Mouse (Mus musculus) T-cell, adult 2 months (primary cell): ENCODE data around the gene Ccl6.

ENCODE experiments used
- DNase-seq: peaks from one replicate; pipeline ENCODE4 v3.0.0; 2022; ENCODE audit warnings: low spot score

Gene Ccl6

GRCm38 (mm10) chr11:83595669-83596455, 3.0 kb upstream of the Ccl6 start:
- DNase-seq, result no peak

DNA sequence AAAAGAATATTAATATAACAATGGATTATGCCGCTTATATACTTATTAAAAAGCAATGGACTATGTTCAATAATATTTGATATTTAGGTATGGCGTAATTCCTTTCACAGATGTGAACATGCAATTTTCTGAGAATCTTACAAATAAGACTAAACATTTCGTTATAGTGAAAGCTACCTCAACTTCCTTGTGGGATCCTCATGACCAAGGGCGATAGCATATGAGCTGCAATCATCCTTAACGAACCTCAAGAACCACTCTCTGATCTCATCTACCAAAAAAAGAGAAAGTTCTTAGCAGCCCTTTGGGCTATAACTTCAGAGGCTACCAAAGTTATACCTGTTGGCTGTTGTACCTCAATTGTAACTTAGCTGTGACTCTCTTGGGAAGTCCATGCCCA, 566 bp upstream of the Ccl6 start:
- DNase-seq, result no peak

- no peak for DNase-seq
Observed at GRCm38 (mm10) chr11:83584232-83584631, 8.7 kb downstream of the Ccl6 start.

DNA sequence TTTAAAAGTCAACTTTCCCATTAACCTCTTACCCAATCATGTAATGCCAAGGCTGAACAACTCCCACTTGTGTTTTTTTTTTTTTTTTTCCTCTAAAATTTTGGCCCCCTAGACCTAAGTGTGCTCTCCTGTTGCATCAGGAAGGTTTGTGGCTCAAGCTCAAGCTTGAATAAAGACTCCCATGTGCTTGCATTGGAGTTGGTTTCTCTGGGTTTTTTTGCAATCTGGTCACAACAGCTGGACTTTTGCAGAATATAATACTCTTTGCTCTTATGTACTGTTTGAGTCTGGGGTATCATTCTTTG, 9.5 kb downstream of the Ccl6 start:
- no peak for DNase-seq

GRCm38 (mm10) chr11:83582626-83583449, 10.0 kb downstream of the Ccl6 start:
- DNase-seq, result no peak

GRCm38 (mm10) chr11:83581626-83582610, 11.0 kb downstream of the Ccl6 start:
- no peak for DNase-seq

GRCm38 (mm10) chr11:83580699-83581232, 12.1 kb downstream of the Ccl6 start:
- no peak for DNase-seq

- DNase-seq, result no peak
Observed at GRCm38 (mm10) chr11:83578999-83579398, 13.9 kb downstream of the Ccl6 start.

GRCm38 (mm10) chr11:83578186-83578760, 14.6 kb downstream of the Ccl6 start, which contains the start of gene Ccl9:
Gene Ccl9 (minus strand): TSS chr11:83578636.
- DNase-seq, result no peak

DNA sequence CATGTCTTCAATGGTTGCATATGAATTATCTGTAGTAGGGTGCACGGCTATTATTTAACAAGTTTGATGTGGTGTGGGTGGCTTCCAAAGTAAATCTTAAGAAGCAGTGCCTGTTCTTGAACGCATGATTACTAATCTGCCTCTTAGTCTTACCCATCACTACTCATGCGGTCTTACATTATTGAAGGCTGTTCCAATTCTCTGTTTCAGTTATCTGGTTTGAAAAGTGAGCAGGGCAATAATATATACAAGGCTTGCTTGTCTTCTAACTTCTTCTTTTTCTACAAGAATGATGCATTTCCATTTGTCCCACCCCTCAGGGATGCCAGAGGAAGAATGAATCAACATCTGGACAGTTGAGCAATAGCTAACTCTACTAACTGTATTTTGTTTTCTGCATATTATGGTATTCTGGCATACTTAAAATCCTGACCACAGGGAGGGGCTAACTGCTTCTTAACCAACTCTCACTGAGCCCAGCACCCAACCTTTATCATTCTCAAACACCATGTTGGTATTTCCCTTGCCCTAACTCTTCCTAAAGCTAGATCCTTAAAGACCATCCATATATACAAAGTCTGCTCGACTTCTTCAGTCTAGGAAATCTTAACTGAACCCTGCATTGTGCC, 15.8 kb downstream of the Ccl6 start:
- DNase-seq, result no peak

- DNase-seq, result no peak
Observed at GRCm38 (mm10) chr11:83572834-83573233, 20.1 kb downstream of the Ccl6 start.

DNA sequence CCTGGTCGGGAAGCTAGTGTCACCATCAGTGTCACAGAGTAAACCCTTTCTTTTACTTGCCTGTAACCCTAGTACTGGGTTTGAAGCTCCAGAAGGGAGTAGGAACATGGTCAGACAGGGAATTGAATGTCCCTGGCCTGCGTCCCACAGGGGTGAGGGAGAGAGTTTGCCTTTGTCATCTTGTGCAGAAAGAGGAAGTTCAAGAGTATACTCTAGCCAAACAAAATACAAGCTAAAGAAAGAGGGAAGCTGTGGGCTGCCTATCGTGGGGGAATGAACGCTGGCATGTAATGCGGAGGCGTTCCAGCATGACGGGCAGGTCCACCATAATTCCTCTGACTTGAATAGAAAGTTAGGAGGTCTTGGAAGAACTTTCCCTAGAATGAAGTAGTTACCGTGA, 20.7 kb downstream of the Ccl6 start:
- DNase-seq, result no peak

DNA sequence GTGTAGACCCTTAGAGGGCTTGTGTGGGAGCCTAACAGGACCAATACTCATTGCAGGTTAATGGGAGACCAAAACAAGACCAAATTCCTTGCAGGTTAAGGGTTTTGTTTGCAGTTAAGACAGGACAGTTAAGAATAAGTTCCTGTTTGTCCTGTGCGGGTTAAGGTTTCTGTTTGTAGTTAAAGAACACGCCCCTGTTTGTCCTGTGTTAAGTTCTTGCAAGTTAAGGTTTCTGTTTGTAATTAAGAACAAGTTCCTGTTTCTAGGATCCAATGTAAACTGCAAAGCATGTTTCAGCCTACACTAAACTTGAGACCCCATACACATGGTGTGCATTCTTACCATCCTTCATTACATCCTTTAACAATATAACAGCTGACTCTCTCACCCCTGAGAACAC, 22.7 kb downstream of the Ccl6 start:
- DNase-seq, result no peak

- no peak for DNase-seq
Observed at GRCm38 (mm10) chr11:83569249-83569648, 23.6 kb downstream of the Ccl6 start.

DNA sequence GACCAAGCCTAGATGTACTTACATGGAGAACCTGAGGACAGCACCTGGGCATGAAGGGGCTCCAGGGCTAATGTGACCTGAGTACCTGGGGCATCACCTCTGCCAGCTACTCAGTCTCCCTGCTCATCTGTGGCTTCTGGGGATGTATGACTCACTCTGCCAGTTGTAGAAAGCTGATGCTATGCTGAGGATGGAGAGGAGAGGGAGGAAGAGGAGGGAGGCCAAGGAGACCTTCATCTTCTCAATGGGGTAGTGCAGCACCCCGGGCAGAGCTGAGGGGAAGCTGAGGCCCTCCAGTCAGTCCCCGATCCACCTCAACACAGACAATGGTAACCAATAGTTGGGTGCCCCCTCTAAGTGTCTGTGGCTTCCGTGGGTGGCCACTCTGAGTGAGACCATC, 24.1 kb downstream of the Ccl6 start:
- no peak for DNase-seq

- no peak for DNase-seq
Observed at GRCm38 (mm10) chr11:83568061-83568460, 24.8 kb downstream of the Ccl6 start.

- DNase-seq, result no peak
Observed at GRCm38 (mm10) chr11:83567311-83567710, 25.6 kb downstream of the Ccl6 start.

DNA sequence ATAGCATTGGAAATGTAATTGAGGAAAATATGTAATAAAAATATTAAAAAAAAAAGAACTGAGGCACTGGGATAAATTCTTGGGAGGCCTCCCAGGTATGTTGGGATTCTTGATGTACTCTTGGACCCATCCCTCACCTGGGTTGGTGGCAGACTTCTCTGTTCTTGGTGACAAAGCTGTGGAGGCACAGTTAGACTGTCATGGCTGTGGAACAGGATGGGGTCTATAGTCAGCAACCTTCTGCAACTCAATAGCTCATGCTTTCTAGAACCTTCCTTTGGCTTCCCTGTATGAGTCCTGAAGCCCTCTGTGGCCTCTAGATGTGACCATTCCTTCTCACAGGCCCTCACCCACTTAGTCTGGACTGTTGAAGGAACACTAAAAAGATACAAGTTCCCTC, 26.3 kb downstream of the Ccl6 start:
- no peak for DNase-seq

DNA sequence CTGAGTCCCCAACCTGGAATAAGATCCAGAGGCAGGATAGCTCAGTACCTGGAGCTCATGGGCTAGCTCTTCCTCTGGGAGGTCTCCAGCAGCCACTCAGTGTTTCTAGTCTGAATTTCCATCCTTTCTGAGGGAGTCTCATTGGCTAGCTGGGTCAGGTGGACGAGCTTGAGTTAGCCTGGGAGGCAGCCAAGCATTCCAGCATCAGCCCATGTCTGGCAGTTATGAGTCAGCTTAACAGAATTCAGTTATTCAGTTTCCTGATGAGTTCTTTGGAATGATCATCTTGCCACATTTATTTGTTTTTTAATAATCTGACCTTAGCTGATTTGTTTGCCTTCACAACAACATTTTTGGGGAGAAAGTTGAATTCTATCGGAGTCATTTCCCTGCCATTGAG, 29.1 kb downstream of the Ccl6 start:
- no peak for DNase-seq

DNA sequence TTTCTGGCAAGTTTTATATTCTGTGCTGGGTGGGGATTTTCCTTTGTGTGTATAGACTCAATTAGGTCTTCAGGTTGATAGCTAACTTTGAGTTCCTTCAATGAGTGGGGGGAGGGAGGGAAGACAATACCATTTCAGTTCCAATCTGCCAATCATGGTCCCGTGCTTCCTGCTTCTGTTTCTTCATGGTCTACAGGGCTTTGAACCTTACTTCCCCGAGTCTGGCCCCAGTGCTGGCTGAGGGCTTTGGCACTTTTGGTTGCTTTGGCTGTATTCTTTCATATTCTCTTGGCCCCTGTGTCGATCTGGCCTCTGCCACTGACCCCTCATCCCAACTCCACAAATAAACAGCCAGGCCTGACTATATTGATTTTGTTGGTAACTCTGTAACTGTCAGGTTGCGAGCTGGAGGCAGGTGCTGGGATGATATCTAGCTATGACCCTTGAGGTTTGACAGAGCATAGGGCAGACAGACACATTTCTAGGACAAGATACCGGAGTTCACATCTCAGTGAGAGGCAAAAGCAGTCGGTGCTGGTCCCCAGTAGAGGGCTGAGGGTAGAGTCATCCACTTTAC, 30.5 kb downstream of the Ccl6 start:
- DNase-seq, result no peak

DNA sequence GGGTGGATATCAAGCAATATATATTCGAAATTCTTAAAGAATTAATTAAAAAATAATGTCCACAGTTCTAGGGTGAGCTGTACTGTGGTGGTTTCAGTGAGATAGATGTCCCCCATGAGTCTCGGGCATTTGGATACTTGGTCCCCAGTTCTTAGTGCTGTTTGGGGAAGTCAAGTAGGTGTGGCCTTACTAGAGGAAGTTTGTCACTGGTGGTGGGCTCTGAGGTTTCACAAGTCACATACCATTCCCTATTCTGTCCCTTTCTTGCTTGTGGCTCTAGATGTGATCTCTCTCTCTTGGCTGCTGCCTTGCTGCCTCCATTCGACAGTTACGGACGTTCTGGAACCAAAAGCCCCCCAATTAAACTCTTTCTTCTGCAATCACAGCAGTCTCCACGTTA, 32.5 kb downstream of the Ccl6 start:
- no peak for DNase-seq
